Mouse (Mus musculus) testis, postnatal 10 days (tissue): Measurements from ENCODE around the gene Hcar2.

ENCODE experiments used
- DNase-seq: peaks from one replicate; pipeline ENCODE4 v3.0.0; 2021; ENCODE audit warnings: low spot score

Gene Hcar2

DNA sequence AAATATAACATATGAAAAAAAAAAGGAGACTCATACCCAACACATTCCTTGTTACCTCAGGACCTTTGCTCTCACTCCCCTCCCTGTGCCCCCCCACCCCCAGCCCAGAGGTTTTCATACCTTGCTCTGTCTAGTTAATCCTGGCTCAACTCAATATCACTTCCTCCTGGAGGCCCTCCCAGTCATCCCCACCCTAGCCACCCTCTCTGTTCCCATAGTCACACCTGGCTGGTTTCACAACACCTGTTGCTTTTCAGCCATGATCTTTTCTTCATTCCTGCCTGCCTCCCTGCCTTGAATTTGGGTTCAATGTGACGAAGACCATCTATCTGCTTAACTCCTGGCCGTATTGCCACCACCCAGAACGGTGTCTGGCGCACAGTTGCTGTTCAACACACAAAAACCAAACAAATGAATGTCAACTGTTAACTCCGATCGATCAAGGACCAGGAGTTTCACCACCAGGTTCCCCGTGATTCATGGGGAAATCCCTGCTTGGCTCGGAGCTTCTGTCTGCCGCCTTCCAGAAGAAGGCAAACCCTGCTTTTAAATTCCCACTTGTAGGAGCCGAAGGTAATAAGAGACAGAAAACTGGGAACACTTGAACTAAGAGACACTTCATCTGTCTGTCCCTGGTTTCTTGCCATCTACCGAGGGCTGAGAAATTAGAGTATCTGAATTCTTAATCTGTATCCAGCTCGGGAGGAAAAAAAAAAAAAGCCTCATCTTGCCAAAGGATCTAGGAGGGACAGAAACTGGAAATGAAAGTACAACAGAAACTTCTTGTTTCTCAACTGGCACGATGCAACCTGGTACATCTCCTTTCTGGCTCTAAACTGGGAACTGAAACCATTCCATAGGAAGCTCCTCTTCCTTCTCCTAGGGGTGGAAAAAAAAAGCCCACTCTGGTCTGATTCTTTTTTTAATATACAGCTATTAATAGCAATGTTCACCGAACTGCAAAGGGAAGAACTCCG, 2.6 kb downstream of the Hcar2 start:
- no peak for DNase-seq

GRCm38 (mm10) chr5:123858798-123859197, 6.5 kb downstream of the Hcar2 start:
- DNase-seq, result no peak

DNA sequence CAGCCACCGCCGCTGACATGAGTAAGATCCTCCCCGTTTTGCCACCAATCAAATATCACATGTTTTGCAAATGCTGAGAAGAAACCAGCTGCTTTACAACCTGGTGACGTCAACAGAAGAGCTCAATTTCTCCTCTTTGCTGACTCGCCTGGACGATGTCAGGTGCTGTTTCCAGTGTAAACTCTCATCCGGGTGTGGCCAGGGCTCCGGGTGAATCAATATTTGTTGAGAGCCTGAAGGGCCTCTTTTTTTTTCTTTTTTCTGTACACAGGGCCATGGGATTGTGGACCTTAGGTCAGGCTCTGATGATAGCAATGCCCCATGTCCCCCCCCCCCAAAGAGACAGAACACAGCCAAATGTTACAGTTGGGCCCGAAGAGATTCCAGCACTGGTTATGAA, 10.8 kb downstream of the Hcar2 start:
- DNase-seq, result no peak

GRCm38 (mm10) chr5:123853877-123854504, 11.3 kb downstream of the Hcar2 start:
- no peak for DNase-seq

GRCm38 (mm10) chr5:123851398-123851797, 13.9 kb downstream of the Hcar2 start:
- DNase-seq, result no peak

GRCm38 (mm10) chr5:123844316-123844715, 21.0 kb downstream of the Hcar2 start:
- no peak for DNase-seq

DNA sequence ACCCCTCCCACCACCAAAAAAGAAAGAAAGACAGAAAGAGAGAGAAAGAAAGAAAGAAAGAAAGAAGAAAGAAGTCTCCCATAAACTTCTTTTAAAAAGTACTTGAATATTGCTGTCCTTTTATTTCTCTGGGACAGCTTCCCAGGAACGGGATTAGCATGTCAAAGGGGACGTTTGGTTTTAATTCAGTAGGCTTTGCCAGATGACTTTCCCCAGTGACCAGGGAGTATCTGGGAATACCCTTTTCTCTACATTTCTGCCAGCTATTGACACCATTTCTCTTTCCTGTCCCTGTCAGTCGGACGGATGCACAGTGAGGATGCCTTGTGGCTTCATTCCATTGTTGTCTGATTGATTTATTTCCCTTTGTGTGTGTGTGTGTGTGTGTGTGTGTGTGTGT, 21.5 kb downstream of the Hcar2 start:
- no peak for DNase-seq

- DNase-seq, result no peak
Observed at GRCm38 (mm10) chr5:123842935-123843282, 22.4 kb downstream of the Hcar2 start.

DNA sequence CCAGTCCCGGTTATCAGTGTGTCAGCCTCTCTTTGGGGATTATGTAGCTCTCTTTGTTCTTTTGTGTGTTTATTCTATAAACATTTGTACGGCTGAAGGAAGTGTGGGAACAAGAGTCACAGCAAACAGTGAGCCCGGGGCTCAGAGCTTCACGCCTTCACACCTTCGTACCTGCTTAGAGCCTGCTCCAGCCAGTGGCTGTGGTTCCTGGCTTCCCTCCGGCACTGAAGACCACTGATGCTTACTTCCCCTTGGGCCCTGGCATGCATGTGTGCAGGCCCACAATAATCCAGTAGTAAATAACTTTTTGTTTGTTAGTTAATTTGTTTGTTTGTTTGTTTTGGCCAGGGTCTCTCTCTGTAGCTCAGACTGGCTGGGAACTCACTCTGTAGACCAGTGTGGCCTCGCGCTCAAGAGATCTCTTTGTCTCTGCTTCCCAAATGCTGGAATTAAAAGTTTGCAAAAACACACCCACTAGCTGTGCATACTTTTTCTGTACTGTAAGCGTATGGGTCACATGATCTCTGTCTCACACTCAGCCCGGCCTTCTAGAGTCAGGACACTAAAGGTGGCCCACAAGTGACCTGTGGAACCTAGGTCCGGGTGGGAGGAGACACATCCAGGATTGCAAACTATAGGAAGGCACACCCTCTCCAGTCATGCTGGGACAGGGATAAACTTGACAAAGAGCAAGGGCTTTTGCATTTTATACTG, 22.9 kb downstream of the Hcar2 start:
- DNase-seq, result no peak

DNA sequence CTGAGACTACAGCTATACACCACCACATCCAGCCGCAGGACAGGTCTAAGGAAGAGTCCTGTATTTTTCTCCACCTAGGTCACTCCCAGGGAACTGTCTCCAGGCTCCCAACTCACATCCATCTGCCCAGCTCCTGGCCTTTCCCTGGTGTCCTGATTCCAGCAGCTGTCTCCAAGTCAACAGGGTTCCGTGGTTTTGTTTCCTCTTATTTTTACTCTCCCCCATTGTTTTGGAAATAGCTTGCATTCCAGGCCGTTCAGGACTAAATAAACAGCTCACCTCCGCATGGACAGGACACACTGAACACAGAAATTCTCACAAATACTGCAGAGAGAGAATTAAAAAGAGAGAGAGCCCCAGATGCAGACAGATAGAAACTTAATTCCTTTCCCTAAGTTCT, 27.9 kb downstream of the Hcar2 start:
- no peak for DNase-seq

DNA sequence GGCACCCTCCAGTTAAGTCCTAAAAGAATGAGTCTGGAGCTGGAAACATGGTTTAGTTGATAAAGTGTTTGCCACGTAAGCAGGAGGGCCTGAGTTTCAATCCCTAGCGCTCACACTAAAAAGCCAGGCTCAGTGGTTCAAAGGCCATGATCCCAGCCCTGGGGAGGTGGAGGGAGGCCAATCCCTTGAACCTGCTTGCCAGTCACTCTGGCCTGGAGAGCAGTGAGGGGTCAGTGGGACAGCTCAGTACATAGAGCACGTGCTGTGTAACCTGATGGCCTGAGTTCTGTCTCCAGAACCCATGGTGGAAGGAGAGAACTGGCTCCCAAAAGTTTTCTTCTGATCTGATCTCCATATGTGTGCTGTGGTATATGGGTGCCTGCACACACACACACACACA, 30.5 kb downstream of the Hcar2 start:
- no peak for DNase-seq

- no peak for DNase-seq
Observed at GRCm38 (mm10) chr5:123832309-123832708, 33.0 kb downstream of the Hcar2 start.

- DNase-seq, result no peak
Observed at GRCm38 (mm10) chr5:123827659-123828091, 37.6 kb downstream of the Hcar2 start.

DNA sequence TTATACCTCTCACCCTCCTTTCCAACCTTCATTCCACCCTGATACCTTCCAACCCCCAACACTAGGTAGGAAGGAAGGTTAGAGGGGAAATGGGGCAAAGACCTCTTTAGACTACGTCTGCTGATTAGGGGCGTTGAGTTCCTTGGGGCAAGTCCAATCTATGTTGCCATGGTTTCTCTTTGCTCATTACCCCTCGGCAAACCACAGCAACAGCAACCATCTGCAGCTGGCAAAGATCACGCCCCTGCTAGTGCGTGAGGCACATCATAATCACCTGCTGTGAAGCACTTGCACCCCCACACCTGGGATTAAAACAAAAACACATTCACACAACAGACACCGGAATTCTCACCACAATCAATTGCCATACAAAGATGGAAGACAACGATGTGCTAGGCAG, 42.6 kb downstream of the Hcar2 start:
- DNase-seq, result no peak

- no peak for DNase-seq
Observed at GRCm38 (mm10) chr5:123821264-123821571, 44.1 kb downstream of the Hcar2 start.

DNA sequence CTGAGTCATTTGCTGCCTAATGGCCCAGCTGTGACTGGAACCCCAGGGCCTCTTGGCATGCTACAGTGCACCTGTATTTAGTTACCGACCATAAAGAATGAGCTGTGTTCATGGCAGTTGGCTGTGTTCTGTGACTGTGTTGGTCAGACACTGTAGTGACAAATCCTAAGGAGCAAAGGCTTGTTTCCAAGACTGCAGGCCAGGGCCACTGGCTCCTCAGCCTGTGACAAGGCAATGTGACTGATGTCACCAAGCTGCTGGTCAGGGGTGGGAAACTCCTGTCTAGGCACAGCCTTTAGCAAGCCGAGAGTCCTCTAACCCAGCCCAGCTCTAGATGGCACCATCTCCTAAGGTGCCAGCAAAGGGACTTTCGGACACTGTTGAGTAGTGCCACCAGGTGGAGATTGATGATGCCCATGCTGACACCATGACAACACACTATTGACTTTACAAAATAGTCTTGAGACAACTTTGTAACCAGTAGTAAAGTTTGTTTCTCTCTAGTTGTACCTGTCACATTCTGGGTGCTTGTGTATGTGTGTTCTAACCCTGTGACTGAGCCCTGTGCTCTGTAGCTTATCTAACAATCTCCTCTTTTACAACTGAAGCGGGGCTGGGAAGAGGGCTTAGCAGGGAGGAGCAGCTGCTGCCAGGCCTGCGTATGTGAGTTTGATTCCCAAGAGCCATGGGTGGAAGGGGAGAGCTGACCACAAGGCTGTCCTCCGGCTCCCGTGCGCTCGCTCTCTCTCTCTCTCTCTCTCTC, 44.6 kb downstream of the Hcar2 start:
- no peak for DNase-seq

- DNase-seq, result no peak
Observed at GRCm38 (mm10) chr5:123818941-123819577, 46.2 kb downstream of the Hcar2 start.

GRCm38 (mm10) chr5:123816891-123817290, 48.4 kb downstream of the Hcar2 start:
- DNase-seq, result no peak
